Mouse (Mus musculus) left cerebral cortex, postnatal 36 days (tissue): Measurements from ENCODE around the gene Ttc32. TPM values are rescaled to one million over a fixed set of nuclear protein-coding genes. Genes with fewer than 3 reads are reported as not detected.
"Not testable (repeated sequence)": the region's sequence is repeated elsewhere in the genome, so short reads cannot be mapped to it uniquely, and the experiment has no call there.

ENCODE experiments used
- DNase-seq, 2 experiments: peaks; one replicate each; pipeline ENCODE4 v3.0.0; 2021 to 2022; ENCODE audit warnings: low spot score in 2 of 2, mixed read lengths in 1 of 2
- intact Hi-C: fragments of 180-260 bp; cut with DNase I; formaldehyde crosslinking; loops from one replicate; pipeline ENCODE4 v1.15.1; 2025
- total RNA-seq, 2 experiments: library from RNA; stranded (reverse); gene quantifications; 2 replicates each; pipeline ENCODE4 v1.2.3; 2021

Ttc32 gene
- total RNA-seq = 1 to 10 TPM; 4.7 to 5.0 TPM

- DNase-seq = peak; percentile 97
- intact Hi-C loops = loop anchor here (10.0 kb wide), 1 partner anchor 1365 kb away; the partner anchor contains the start of gene Rdh14
These were observed at the start of gene Ttc32 for GRCm38 (mm10) chr12:9029888-9030723. Ttc32 (plus strand) TSS chr12:9029997.

DNA sequence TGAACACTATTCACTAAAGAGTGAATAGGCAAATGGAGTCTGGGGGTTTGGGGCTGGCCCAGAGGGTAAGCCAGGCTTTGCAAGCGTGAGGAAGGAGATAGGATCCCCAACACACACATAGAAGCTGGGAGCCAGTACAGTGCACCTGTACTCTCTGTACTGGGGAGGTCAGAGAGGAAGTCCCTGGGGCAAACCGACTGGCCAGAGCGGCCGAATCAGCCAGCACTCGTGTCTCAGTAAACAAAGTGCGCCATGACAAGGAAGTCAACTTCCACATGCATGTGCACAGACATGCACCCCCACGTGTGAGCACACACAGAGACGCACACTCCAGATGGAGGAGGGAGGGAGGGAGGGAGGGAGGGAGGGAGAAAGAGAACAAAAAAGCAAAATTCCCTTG, 36.6 kb upstream of the Ttc32 start:
- no peak for DNase-seq
- intact Hi-C loops = no loop called here

DNA sequence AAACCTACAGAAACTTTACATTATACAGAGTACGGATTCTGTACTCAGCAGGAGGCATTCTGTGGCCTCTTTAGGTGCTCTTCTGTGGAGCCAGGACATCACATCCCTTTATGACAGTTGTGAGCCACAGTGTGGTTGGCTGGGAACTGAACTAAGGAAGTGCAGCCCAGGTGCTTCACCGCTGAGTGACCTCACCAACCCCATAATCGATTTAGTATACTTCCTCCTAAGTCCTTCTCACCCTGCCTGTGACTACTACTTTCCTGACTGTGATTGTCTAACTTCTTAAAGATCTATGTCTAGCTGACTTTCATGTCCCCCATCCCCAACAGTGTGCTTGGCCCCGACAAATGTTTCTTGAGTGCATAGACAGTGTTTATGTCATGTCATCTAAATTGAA, 31.5 kb upstream of the Ttc32 start:
- no peak for DNase-seq
- intact Hi-C loops = no loop called here

GRCm38 (mm10) chr12:9002038-9002648, 27.7 kb upstream of the Ttc32 start:
- DNase-seq = peak; percentile 28 to 42
- intact Hi-C loops = loop anchor here (1.0 to 10.0 kb wide), 2 partner anchors 113 to 227 kb away; partner anchors contain the start of gene Sdc1

DNA sequence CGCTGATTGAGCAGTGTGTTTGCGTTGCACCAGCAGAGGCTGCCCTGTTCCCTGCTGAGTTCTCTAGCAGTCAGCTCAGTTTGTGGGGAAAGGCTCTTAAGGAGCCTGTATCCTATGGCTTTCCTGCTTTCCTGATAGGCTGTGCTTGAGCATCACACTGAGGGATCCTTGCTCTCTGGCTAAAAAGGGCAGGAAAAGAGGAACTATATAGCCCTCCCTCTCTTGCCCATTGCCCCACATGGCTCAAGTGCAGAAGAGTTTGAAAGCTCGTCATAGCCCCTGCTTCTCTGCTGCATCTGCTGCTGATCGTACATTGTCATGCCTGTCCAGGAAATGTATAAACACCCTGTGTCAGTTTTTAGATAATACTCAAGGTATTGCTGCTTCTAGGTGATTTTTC, 22.7 kb upstream of the Ttc32 start:
- intact Hi-C loops = loop anchor here (10.0 kb wide), 1 partner anchor 232 kb away; the partner anchor contains the start of gene Sdc1
- DNase-seq = no peak

GRCm38 (mm10) chr12:9007811-9008210, 22.0 kb upstream of the Ttc32 start:
- intact Hi-C loops = loop anchor here (10.0 kb wide), 1 partner anchor 233 kb away; the partner anchor contains the start of gene Sdc1
- DNase-seq = no peak

DNA sequence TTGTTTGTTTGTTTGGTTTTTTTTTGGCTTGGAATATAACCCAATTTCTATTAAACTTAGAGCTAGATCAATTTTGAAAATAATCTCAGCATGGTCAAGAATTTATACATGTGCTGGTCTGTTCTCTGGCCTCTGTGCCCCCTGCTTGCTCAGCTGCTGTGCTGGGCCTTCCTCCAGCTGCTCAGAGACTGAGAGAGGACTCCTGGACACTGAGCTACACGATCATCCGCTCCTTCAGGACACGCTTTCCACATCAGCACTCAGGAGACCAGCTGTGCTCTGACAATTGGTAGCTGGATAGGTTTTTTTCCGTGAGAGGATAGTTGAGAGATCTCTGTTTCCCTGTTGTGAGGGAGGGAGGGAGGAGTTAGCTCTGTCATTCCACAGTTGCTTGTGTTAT, 19.5 kb upstream of the Ttc32 start:
- intact Hi-C loops = no loop called here
- no peak for DNase-seq

DNA sequence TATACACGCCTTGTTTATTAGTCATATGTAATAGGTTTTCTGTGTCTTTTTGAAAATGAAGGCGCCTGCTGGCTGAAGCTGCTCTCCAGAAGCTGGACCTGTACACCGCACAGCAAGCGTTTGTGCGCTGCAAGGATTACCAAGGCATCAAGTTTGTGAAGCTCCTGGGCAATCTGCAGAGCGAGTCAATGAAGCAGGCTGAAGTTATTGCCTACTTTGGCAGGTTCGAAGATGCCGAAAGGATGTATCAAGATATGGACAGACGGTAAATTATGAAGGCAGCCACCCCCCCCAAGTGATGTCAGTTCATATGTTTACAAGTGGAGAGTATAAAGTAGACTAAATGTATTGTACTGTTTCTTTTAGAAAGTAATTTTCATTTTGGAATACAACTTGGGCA, 13.4 kb upstream of the Ttc32 start:
- intact Hi-C loops = no loop called here
- no peak for DNase-seq

DNA sequence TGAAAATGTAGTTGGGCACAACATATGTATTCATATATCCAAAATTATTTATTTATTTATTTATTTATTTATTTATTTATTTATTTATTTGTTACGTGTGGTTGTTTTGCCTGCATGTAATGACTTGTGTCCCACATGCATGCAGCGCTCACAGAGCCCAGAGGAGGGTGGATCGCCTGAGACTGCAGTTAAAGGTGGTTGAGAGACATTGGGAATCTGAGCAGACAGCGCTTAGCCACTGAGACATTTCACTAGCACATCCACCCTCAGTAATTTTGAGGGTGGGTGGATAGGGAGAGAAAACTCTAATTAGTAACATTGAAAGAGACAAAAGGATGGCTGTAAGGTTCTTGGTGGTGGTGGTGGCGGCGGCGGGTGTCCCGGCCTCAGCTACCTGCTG, 9.4 kb upstream of the Ttc32 start:
- intact Hi-C loops = no loop called here
- DNase-seq = no peak

DNA sequence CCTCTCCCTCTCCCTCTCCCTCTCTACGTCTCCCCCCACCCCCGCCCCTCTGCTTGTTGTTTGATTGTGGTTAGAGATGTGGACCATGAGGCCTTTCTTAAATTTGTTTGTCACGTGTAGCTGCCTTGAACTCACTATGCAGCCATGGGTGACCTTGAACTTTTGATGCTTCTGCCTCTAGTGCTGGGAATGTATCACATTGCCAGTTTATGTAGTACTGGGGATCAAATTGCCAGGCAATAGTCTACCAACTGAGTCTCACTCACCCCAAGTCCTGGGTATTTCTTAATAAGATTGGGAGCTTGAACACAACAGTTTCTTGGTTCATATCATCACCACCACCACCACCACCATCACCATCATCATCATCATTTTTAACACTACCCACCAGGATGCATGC, 8.8 kb upstream of the Ttc32 start:
- DNase-seq = no peak
- intact Hi-C loops = no loop called here

DNA sequence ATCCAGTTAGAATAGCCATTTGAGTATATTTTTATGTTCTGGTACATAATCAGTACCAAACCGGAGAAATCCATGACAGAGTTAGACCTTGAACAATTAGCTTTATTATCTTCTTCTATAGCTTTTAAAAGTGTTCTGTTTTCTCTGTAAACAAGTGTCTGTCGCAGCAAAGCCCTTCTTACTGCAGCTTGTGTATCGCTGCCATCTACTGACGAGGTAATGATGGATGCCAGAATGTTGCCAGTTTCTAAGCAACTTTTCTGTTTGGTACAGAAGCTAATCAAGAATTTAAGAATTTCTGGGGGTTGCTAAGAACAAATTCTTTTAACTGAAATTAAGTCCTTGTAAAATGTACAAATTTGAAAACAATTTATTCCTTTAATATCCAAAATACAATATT, 6.8 kb upstream of the Ttc32 start:
- no peak for DNase-seq
- intact Hi-C loops = no loop called here

GRCm38 (mm10) chr12:9024071-9024470, 5.7 kb upstream of the Ttc32 start:
- no peak for DNase-seq
- intact Hi-C loops = no loop called here

GRCm38 (mm10) chr12:9024736-9025135, 5.1 kb upstream of the Ttc32 start:
- no peak for DNase-seq
- intact Hi-C loops = no loop called here

GRCm38 (mm10) chr12:9026843-9027242, 3.0 kb upstream of the Ttc32 start:
- DNase-seq = no peak
- intact Hi-C loops = no loop called here

- DNase-seq, intact Hi-C loops: not testable (repeated sequence)
These were observed 981 bp upstream of the Ttc32 start for GRCm38 (mm10) chr12:9028816-9029215.

GRCm38 (mm10) chr12:9029506-9029887, 300 bp upstream of the Ttc32 start:
- no peak for DNase-seq
- intact Hi-C loops = no loop called here

GRCm38 (mm10) chr12:9031166-9031565, 1.4 kb downstream of the Ttc32 start:
- intact Hi-C loops = loop anchor here (10.0 kb wide), 1 partner anchor 1364 kb away; the partner anchor contains the start of gene Rdh14
- DNase-seq = no peak

DNA sequence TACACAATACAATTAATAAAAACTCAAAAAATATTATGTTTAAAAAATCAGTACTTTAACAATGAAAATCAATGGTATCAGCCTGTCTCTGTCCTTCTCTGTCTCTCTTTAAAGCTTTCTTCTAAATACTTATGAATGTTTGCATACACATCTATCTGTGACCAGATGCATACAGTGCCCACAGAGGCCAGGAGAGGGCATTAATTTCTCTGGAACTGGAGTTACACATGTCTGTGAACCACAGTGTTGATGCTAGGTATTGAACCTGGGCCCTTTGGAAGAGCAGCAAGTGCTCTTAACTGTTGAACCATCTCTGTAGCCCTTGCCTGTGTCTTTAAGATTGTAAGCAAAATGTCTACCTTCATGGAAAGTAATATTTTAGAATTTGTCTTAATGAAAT, 3.3 kb downstream of the Ttc32 start:
- intact Hi-C loops = loop anchor here (10.0 kb wide), 1 partner anchor 1362 kb away; the partner anchor contains the start of gene Rdh14
- no peak for DNase-seq

- intact Hi-C loops = loop anchor here (10.0 kb wide), 1 partner anchor 1358 kb away; the partner anchor contains the start of gene Rdh14
- DNase-seq = no peak
These were observed 6.6 kb downstream of the Ttc32 start for GRCm38 (mm10) chr12:9036409-9036808.

DNA sequence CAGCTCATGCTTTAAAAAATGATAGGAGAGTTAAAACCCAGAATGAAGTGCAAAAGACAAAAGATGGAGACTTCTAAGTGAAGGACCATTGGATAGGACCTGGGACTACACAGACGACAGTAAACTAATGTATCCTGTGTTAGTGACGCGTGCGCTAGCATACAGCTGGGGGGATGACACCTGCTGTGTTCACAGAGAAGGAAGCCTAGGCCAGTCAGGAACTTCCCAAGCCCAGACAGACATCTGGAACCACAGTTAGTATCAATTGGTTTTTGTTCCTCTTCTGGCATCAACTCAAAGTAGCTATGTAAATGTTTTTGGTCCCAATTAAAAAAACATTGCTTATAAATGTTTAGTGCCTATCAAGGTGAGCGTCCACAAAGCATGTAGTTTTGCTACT, 10.4 kb downstream of the Ttc32 start:
- intact Hi-C loops = no loop called here
- DNase-seq = no peak

- DNase-seq = no peak
- intact Hi-C loops = no loop called here
These were observed 10.9 kb downstream of the Ttc32 start for GRCm38 (mm10) chr12:9040686-9041085.
